Mouse (Mus musculus): ENCODE data around the gene Tjp3.

DNA sequence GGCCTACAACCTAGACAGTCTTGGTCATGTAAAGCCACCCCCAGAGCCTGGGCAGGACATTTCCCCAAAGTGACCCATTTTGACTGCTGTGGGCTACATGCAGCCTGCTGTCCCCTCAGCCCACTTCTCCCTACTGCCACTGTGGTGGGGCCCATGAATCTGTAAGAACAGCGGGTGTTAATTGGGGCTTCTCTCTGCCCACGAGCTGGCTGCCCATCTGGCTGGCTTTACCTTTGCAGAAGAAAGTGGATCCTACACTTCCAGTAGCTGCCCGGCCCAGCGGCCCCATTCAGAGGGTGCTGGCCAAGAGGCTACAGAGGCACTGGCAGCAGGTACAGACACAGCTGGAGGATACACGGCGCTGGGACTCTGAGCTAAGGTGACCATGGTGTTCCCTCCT is 46.2 kb downstream of the Tjp3 start:
- TF ChIP-seq TAL1 (IDR thresholded peaks at IDR 0.05; ENCODE audit: low read length) (no peak), GATA1 (IDR thresholded peaks at IDR 0.05; ENCODE audit: low read length) (no peak)

Measured in erythroblast, embryonic 14.5 days (primary cell).